Mouse (Mus musculus): Measurements from ENCODE around the gene Slc17a3. TPM values are rescaled to one million over a fixed set of nuclear protein-coding genes. Genes with fewer than 3 reads are reported as not detected.

Slc17a3 gene
- total RNA-seq, 1 experiment from 2014 or later: not detected

GRCm38 (mm10) chr13:23868790-23869533, 29.7 kb downstream of the Slc17a3 start:
- no peak for ATAC-seq (replicated peaks; ENCODE audit: insufficient number of reproducible peaks, low FRiP score, low TSS enrichment, poor library complexity, severe bottlenecking)

- ATAC-seq (replicated peaks; ENCODE audit: insufficient number of reproducible peaks, low FRiP score, low TSS enrichment, poor library complexity, severe bottlenecking): no peak
Observed at GRCm38 (mm10) chr13:23869996-23870395, 30.8 kb downstream of the Slc17a3 start.

- no peak for ATAC-seq (replicated peaks; ENCODE audit: insufficient number of reproducible peaks, low FRiP score, low TSS enrichment, poor library complexity, severe bottlenecking)
Observed at GRCm38 (mm10) chr13:23873141-23873540, 33.9 kb downstream of the Slc17a3 start.

- no peak for ATAC-seq (replicated peaks; ENCODE audit: insufficient number of reproducible peaks, low FRiP score, low TSS enrichment, poor library complexity, severe bottlenecking)
Observed at GRCm38 (mm10) chr13:23879106-23879505, 39.9 kb downstream of the Slc17a3 start.

GRCm38 (mm10) chr13:23879636-23880035, 40.4 kb downstream of the Slc17a3 start:
- ATAC-seq (replicated peaks; ENCODE audit: insufficient number of reproducible peaks, low FRiP score, low TSS enrichment, poor library complexity, severe bottlenecking): peak; percentile 79; the same call in 1 of the 2 replicates

GRCm38 (mm10) chr13:23885540-23885939, 46.3 kb downstream of the Slc17a3 start:
- peak; percentile 95 for ATAC-seq (replicated peaks; ENCODE audit: insufficient number of reproducible peaks, low FRiP score, low TSS enrichment, poor library complexity, severe bottlenecking)

GRCm38 (mm10) chr13:23887026-23887725, 47.9 kb downstream of the Slc17a3 start:
- no peak for ATAC-seq (replicated peaks; ENCODE audit: insufficient number of reproducible peaks, low FRiP score, low TSS enrichment, poor library complexity, severe bottlenecking)

- ATAC-seq (replicated peaks; ENCODE audit: insufficient number of reproducible peaks, low FRiP score, low TSS enrichment, poor library complexity, severe bottlenecking): no peak
Observed at GRCm38 (mm10) chr13:23889011-23889605, 49.9 kb downstream of the Slc17a3 start.

- no peak for ATAC-seq (replicated peaks; ENCODE audit: insufficient number of reproducible peaks, low FRiP score, low TSS enrichment, poor library complexity, severe bottlenecking)
Observed at GRCm38 (mm10) chr13:23892592-23893268, 53.5 kb downstream of the Slc17a3 start.

- ATAC-seq (replicated peaks; ENCODE audit: insufficient number of reproducible peaks, low FRiP score, low TSS enrichment, poor library complexity, severe bottlenecking): no peak
Observed at GRCm38 (mm10) chr13:23893269-23893593, 54.0 kb downstream of the Slc17a3 start.

- ATAC-seq (replicated peaks; ENCODE audit: insufficient number of reproducible peaks, low FRiP score, low TSS enrichment, poor library complexity, severe bottlenecking): no peak
Observed at GRCm38 (mm10) chr13:23898242-23898641, 59.0 kb downstream of the Slc17a3 start.

GRCm38 (mm10) chr13:23906906-23907305, 67.7 kb downstream of the Slc17a3 start:
- no peak for ATAC-seq (replicated peaks; ENCODE audit: insufficient number of reproducible peaks, low FRiP score, low TSS enrichment, poor library complexity, severe bottlenecking)

GRCm38 (mm10) chr13:23910121-23910520, 70.9 kb downstream of the Slc17a3 start:
- ATAC-seq (replicated peaks; ENCODE audit: insufficient number of reproducible peaks, low FRiP score, low TSS enrichment, poor library complexity, severe bottlenecking): no peak

Other genes starting within 250 kb of the Slc17a3 start
- 13.1 to 35.9 TPM (median 14.5 TPM) in 3 replicates for gene Hist1h2be, start 218.3 kb upstream of the Slc17a3 start, total RNA-seq (2017)
- 81.6 to 216 TPM (median 97.2 TPM) in 3 replicates for gene Hist1h1e, start 216.9 kb upstream of the Slc17a3 start, total RNA-seq (2017)
- gene Hist1h2ac, start 155.5 kb upstream of the Slc17a3 start, total RNA-seq (2017): 5.0 to 8.9 TPM (median 8.3 TPM) in 3 replicates
- gene Hist1h2bc, start 155.2 kb upstream of the Slc17a3 start, total RNA-seq (2017): 28.7 to 101 TPM (median 49.7 TPM) in 3 replicates
- not detected in 3 replicates for gene Hist1h1t, start 143.6 kb upstream of the Slc17a3 start, total RNA-seq (2017)
- gene Hist1h4c, start 141.0 kb upstream of the Slc17a3 start, total RNA-seq (2017): 82.1 to 150 TPM (median 93.5 TPM) in 3 replicates
- gene Hfe, start 128.6 kb upstream of the Slc17a3 start, total RNA-seq (2017): 90.6 to 170 TPM (median 150 TPM) in 3 replicates
- gene Hist1h1c, start 100.6 kb upstream of the Slc17a3 start, total RNA-seq (2017): 589 to 739 TPM (median 677 TPM) in 3 replicates
- gene Hist1h3c, start 93.8 kb upstream of the Slc17a3 start, total RNA-seq (2017): 6.8 TPM in 1 of 3 replicates, not detected in the others
- 151 to 300 TPM (median 178 TPM) in 3 replicates for gene Hist1h2bb, start 92.7 kb upstream of the Slc17a3 start, total RNA-seq (2017)
- gene Hist1h2ab, start 88.3 kb upstream of the Slc17a3 start, total RNA-seq (2017): 64.3 to 74.6 TPM in 2 of 3 replicates, not detected in the other
- gene Hist1h3b, start 87.2 kb upstream of the Slc17a3 start, total RNA-seq (2017): 9.7 TPM in 1 of 3 replicates, not detected in the others
- gene Hist1h4b, start 82.4 kb upstream of the Slc17a3 start, total RNA-seq (2017): 10.8 to 62.1 TPM (median 12.1 TPM) in 3 replicates
- gene Hist1h4a, start 78.2 kb upstream of the Slc17a3 start, total RNA-seq (2017): 43.2 to 186 TPM (median 59.3 TPM) in 3 replicates
- gene Hist1h3a, start 77.0 kb upstream of the Slc17a3 start, total RNA-seq (2017): 4.6 to 86.2 TPM (median 18.3 TPM) in 3 replicates
- gene Hist1h1a, start 75.8 kb upstream of the Slc17a3 start, total RNA-seq (2017): 55.4 to 86.3 TPM (median 64.8 TPM) in 3 replicates
- gene Trim38, start 69.5 kb upstream of the Slc17a3 start, total RNA-seq (2017): not detected in 3 replicates
- not detected in 3 replicates for gene Slc17a2, start 32.4 kb upstream of the Slc17a3 start, total RNA-seq (2017)
- not detected in 3 replicates for gene Slc17a1, start 28.3 kb downstream of the Slc17a3 start, total RNA-seq (2017)
- gene Slc17a4, start 75.6 kb downstream of the Slc17a3 start, total RNA-seq (2017): not detected in 3 replicates
- not detected in 3 replicates for gene Hist1h2ba, start 94.7 kb downstream of the Slc17a3 start, total RNA-seq (2017)
- not detected in 3 replicates for gene Hist1h2aa, start 95.0 kb downstream of the Slc17a3 start, total RNA-seq (2017)
- not detected in 3 replicates for gene Scgn, start 151.8 kb downstream of the Slc17a3 start, total RNA-seq (2017)